Mouse (Mus musculus): ENCODE results near the gene Col7a1. TPM values are rescaled to one million over a fixed set of nuclear protein-coding genes. Genes with fewer than 3 reads are reported as not detected.

Gene Col7a1
- total RNA-seq (2014; rRNA removed): 0.07 and 0.46 TPM in 2 replicates
- polyA plus RNA-seq (2012; rRNA removed): 0.19 and 0.23 TPM in 2 replicates

- DNase-seq (ENCODE audit: extremely low read depth, low read depth, low spot score): no peak
- no peak within 1 kb of the TSS for H3K27ac ChIP-seq (replicated peaks; ENCODE audit: insufficient read depth, low read depth, low read length)
- no peak within 1 kb of the TSS for H3K4me3 ChIP-seq (ENCODE audit: insufficient read depth, low read depth, low read length)
- H3K36me3 ChIP-seq (ENCODE audit: control insufficient read depth, insufficient read depth, low read length): peaks cover 12% of the 10 kb centered on the region; the same call in 1 of the 2 replicates
- H3K79me2 ChIP-seq (ENCODE audit: control insufficient read depth, insufficient read depth, low read length): no peaks in the 10 kb centered on the region
- TF ChIP-seq CTCF (IDR thresholded peaks at IDR 0.05; ENCODE audit: low read depth, low read length) (no peak), POLR2A (IDR thresholded peaks at IDR 0.05; ENCODE audit: extremely low read depth, insufficient read depth, low read length) (no peak)
- no peaks in the 10 kb centered on the region for H3K27me3 ChIP-seq (ENCODE audit: control insufficient read depth, insufficient read depth, low read length)
- no peak within 1 kb of the TSS for H3K9ac ChIP-seq (ENCODE audit: low read depth, low read length)
- WGBS: 16% methylated on average over 15 of the region's 15 CpGs
- no peaks in the 10 kb centered on the region for H3K4me1 ChIP-seq (ENCODE audit: control insufficient read depth, insufficient read depth, low read length)
Measured at GRCm38 (mm10) chr9:108953081-108953636, at the start of gene Col7a1. Gene Col7a1 (plus strand): TSS chr9:108953586.

- Histone ChIP-seq H3K79me2 (ENCODE audit: control insufficient read depth, insufficient read depth, low read length) (no peaks in the 10 kb centered on the region), H3K4me1 (ENCODE audit: control insufficient read depth, insufficient read depth, low read length) (peaks cover 2% of the 10 kb centered on the region; the same call in 1 of the 2 replicates), H3K27me3 (ENCODE audit: control insufficient read depth, insufficient read depth, low read length) (no peaks in the 10 kb centered on the region), H3K27ac (replicated peaks; ENCODE audit: insufficient read depth, low read depth, low read length) (no peak overlapping the region), H3K4me3 (ENCODE audit: insufficient read depth, low read depth, low read length) (no peak overlapping the region), H3K9ac (ENCODE audit: low read depth, low read length) (no peak overlapping the region), H3K36me3 (ENCODE audit: control insufficient read depth, insufficient read depth, low read length) (no peaks in the 10 kb centered on the region)
- peak; percentile 37 for DNase-seq (ENCODE audit: extremely low read depth, low read depth, low spot score)
- TF ChIP-seq POLR2A (IDR thresholded peaks at IDR 0.05; ENCODE audit: extremely low read depth, insufficient read depth, low read length) (no peak), CTCF (IDR thresholded peaks at IDR 0.05; ENCODE audit: low read depth, low read length) (no peak)
- WGBS: 43% methylated on average over 6 of the region's 6 CpGs
Measured at GRCm38 (mm10) chr9:108912308-108912707, 41.1 kb upstream of the Col7a1 start.

GRCm38 (mm10) chr9:108913161-108913560 is 40.2 kb upstream of the Col7a1 start:
- TF ChIP-seq POLR2A (IDR thresholded peaks at IDR 0.05; ENCODE audit: extremely low read depth, insufficient read depth, low read length): no peak
- no peak for TF ChIP-seq CTCF (IDR thresholded peaks at IDR 0.05; ENCODE audit: low read depth, low read length)
- no peak overlapping the region for H3K4me3 ChIP-seq (ENCODE audit: insufficient read depth, low read depth, low read length)

GRCm38 (mm10) chr9:108913621-108914020 is 39.8 kb upstream of the Col7a1 start:
- TF ChIP-seq CTCF (IDR thresholded peaks at IDR 0.05; ENCODE audit: low read depth, low read length) (no peak), POLR2A (IDR thresholded peaks at IDR 0.05; ENCODE audit: extremely low read depth, insufficient read depth, low read length) (no peak)
- H3K36me3 ChIP-seq (ENCODE audit: control insufficient read depth, insufficient read depth, low read length): no peaks in the 10 kb centered on the region
- no peak overlapping the region for H3K4me3 ChIP-seq (ENCODE audit: insufficient read depth, low read depth, low read length)
- no peak overlapping the region for H3K9ac ChIP-seq (ENCODE audit: low read depth, low read length)
- peak; percentile 79 for DNase-seq (ENCODE audit: extremely low read depth, low read depth, low spot score)
- WGBS: 19% methylated on average over 10 of the region's 10 CpGs
- H3K27ac ChIP-seq (replicated peaks; ENCODE audit: insufficient read depth, low read depth, low read length): no peak overlapping the region
- no peaks in the 10 kb centered on the region for H3K27me3 ChIP-seq (ENCODE audit: control insufficient read depth, insufficient read depth, low read length)
- no peaks in the 10 kb centered on the region for H3K79me2 ChIP-seq (ENCODE audit: control insufficient read depth, insufficient read depth, low read length)
- H3K4me1 ChIP-seq (ENCODE audit: control insufficient read depth, insufficient read depth, low read length): peaks cover 2% of the 10 kb centered on the region; the same call in 1 of the 2 replicates

More at GRCm38 (mm10) chr9:108913161-108913560, 40.2 kb upstream of the Col7a1 start:
- peaks cover 2% of the 10 kb centered on the region; the same call in 1 of the 2 replicates for H3K4me1 ChIP-seq (ENCODE audit: control insufficient read depth, insufficient read depth, low read length)
- no peak overlapping the region for H3K9ac ChIP-seq (ENCODE audit: low read depth, low read length)
- no peak overlapping the region for H3K27ac ChIP-seq (replicated peaks; ENCODE audit: insufficient read depth, low read depth, low read length)
- H3K27me3 ChIP-seq (ENCODE audit: control insufficient read depth, insufficient read depth, low read length): no peaks in the 10 kb centered on the region
- no peaks in the 10 kb centered on the region for H3K79me2 ChIP-seq (ENCODE audit: control insufficient read depth, insufficient read depth, low read length)
- 87% methylated on average over 7 of the region's 7 CpGs for WGBS
- DNase-seq (ENCODE audit: extremely low read depth, low read depth, low spot score): no peak
- H3K36me3 ChIP-seq (ENCODE audit: control insufficient read depth, insufficient read depth, low read length): no peaks in the 10 kb centered on the region

GRCm38 (mm10) chr9:108914491-108914890 is 38.9 kb upstream of the Col7a1 start, which contains the start of gene Tmem89:
Gene Tmem89 (plus strand): TSS chr9:108914619.
- Histone ChIP-seq H3K4me1 (ENCODE audit: control insufficient read depth, insufficient read depth, low read length) (peaks cover 2% of the 10 kb centered on the region; the same call in 1 of the 2 replicates), H3K36me3 (ENCODE audit: control insufficient read depth, insufficient read depth, low read length) (no peaks in the 10 kb centered on the region), H3K9ac (ENCODE audit: low read depth, low read length) (no peak within 1 kb of the TSS), H3K27ac (replicated peaks; ENCODE audit: insufficient read depth, low read depth, low read length) (no peak within 1 kb of the TSS), H3K27me3 (ENCODE audit: control insufficient read depth, insufficient read depth, low read length) (no peaks in the 10 kb centered on the region), H3K4me3 (ENCODE audit: insufficient read depth, low read depth, low read length) (no peak within 1 kb of the TSS), H3K79me2 (ENCODE audit: control insufficient read depth, insufficient read depth, low read length) (no peaks in the 10 kb centered on the region)
- DNase-seq (ENCODE audit: extremely low read depth, low read depth, low spot score): peak; percentile 38
- TF ChIP-seq CTCF (IDR thresholded peaks at IDR 0.05; ENCODE audit: low read depth, low read length) (no peak), POLR2A (IDR thresholded peaks at IDR 0.05; ENCODE audit: extremely low read depth, insufficient read depth, low read length) (no peak)
- 59% methylated on average over 6 of the region's 6 CpGs for WGBS

- no peaks in the 10 kb centered on the region for H3K79me2 ChIP-seq (ENCODE audit: control insufficient read depth, insufficient read depth, low read length)
- no peak overlapping the region for H3K27ac ChIP-seq (replicated peaks; ENCODE audit: insufficient read depth, low read depth, low read length)
- H3K27me3 ChIP-seq (ENCODE audit: control insufficient read depth, insufficient read depth, low read length): peaks cover 2% of the 10 kb centered on the region; the same call in 1 of the 2 replicates
- peak; percentile 60 for DNase-seq (ENCODE audit: extremely low read depth, low read depth, low spot score)
- no peaks in the 10 kb centered on the region for H3K36me3 ChIP-seq (ENCODE audit: control insufficient read depth, insufficient read depth, low read length)
- 21% methylated on average over 8 of the region's 8 CpGs for WGBS
- TF ChIP-seq POLR2A (IDR thresholded peaks at IDR 0.05; ENCODE audit: extremely low read depth, insufficient read depth, low read length) (no peak), CTCF (IDR thresholded peaks at IDR 0.05; ENCODE audit: low read depth, low read length) (no peak)
- H3K4me3 ChIP-seq (ENCODE audit: insufficient read depth, low read depth, low read length): no peak overlapping the region
- H3K9ac ChIP-seq (ENCODE audit: low read depth, low read length): no peak overlapping the region
- no peaks in the 10 kb centered on the region; the same call in 1 of the 2 replicates for H3K4me1 ChIP-seq (ENCODE audit: control insufficient read depth, insufficient read depth, low read length)
Measured at GRCm38 (mm10) chr9:108925897-108926296, 27.5 kb upstream of the Col7a1 start.
